Mouse (Mus musculus) bone marrow macrophage, adult 2 months (primary cell): Measurements from ENCODE around the gene Asic4.

Experiments used
- CTCF ChIP-seq: IDR thresholded peaks from 2 replicates; pipeline ENCODE4 v1.5.1; 2012; ENCODE audit warnings: low read depth, mild to moderate bottlenecking, low read length, moderate library complexity
- POLR2A ChIP-seq: IDR thresholded peaks from 2 replicates; pipeline ENCODE4 v1.6.1; 2012; ENCODE audit warnings: mild to moderate bottlenecking, low read depth, low read length, borderline replicate concordance

DNA sequence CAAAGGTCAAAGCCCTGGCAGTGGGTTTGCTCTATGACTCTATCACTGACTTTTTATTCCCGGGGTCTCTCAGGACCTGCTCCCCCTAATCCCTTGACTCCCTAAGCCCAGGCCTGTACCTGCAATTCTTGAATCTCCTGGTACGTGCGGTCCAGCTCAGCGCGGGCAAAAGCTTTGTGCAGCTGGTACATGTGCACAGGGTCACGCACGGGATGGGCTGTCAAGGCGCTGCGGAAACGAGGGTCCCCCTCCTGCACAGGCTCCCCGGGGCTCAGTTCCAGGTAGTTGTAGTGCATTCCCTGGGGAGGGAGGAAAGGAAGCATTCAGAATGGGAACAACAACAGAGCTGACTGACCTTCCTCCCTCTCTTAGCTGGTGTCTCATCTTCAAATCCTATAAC lies 26.2 kb downstream of the Asic4 start:
- TF ChIP-seq CTCF (no peak), POLR2A (no peak)
